Mouse (Mus musculus): ENCODE measurements at regions not wholly inside any gene's neighbourhood (a gene's known extent, or its start where the extent isn't known, plus 50 kb on each side); places are given as distances from the start of the nearest gene placed in this dataset.

- TF ChIP-seq CTCF (IDR thresholded peaks at IDR 0.05; ENCODE audit: insufficient read depth, low read depth, low read length): no peak
- TF ChIP-seq POLR2A (IDR thresholded peaks at IDR 0.05; ENCODE audit: insufficient read depth, low read depth, low read length): no peak
- H3K4me3 ChIP-seq (ENCODE audit: insufficient read depth, low read depth, low read length): no peak overlapping the region
- no peaks in the 10 kb centered on the region for H3K4me1 ChIP-seq (ENCODE audit: control insufficient read depth, insufficient read depth, low read length)
- 98% methylated on average over 1 of the region's 1 CpGs for WGBS
- no peak overlapping the region for H3K27ac ChIP-seq (ENCODE audit: insufficient read depth, low read depth, low read length)
Observed at GRCm38 (mm10) chr3:150752787-150753186, 684.9 kb upstream of the Adgrl4 start.

GRCm38 (mm10) chr3:150759854-150760253 is 677.8 kb upstream of the Adgrl4 start:
- 53% methylated on average over 1 of the region's 1 CpGs for WGBS
- Histone ChIP-seq H3K4me1 (ENCODE audit: control insufficient read depth, insufficient read depth, low read length) (no peaks in the 10 kb centered on the region), H3K27ac (ENCODE audit: insufficient read depth, low read depth, low read length) (no peak overlapping the region), H3K4me3 (ENCODE audit: insufficient read depth, low read depth, low read length) (no peak overlapping the region)
- TF ChIP-seq POLR2A (IDR thresholded peaks at IDR 0.05; ENCODE audit: insufficient read depth, low read depth, low read length): no peak
- no peak for TF ChIP-seq CTCF (IDR thresholded peaks at IDR 0.05; ENCODE audit: insufficient read depth, low read depth, low read length)

GRCm38 (mm10) chr3:150784576-150784975 is 653.1 kb upstream of the Adgrl4 start:
- TF ChIP-seq POLR2A (IDR thresholded peaks at IDR 0.05; ENCODE audit: insufficient read depth, low read depth, low read length) (no peak), CTCF (IDR thresholded peaks at IDR 0.05; ENCODE audit: insufficient read depth, low read depth, low read length) (no peak)
- Histone ChIP-seq H3K4me1 (ENCODE audit: control insufficient read depth, insufficient read depth, low read length) (no peaks in the 10 kb centered on the region), H3K27ac (ENCODE audit: insufficient read depth, low read depth, low read length) (no peak overlapping the region), H3K4me3 (ENCODE audit: insufficient read depth, low read depth, low read length) (no peak overlapping the region)
- 85% methylated on average over 3 of the region's 3 CpGs for WGBS

- no peak overlapping the region for H3K27ac ChIP-seq (ENCODE audit: insufficient read depth, low read depth, low read length)
- no peaks in the 10 kb centered on the region for H3K4me1 ChIP-seq (ENCODE audit: control insufficient read depth, insufficient read depth, low read length)
- no peak overlapping the region for H3K4me3 ChIP-seq (ENCODE audit: insufficient read depth, low read depth, low read length)
- TF ChIP-seq CTCF (IDR thresholded peaks at IDR 0.05; ENCODE audit: insufficient read depth, low read depth, low read length) (no peak), POLR2A (IDR thresholded peaks at IDR 0.05; ENCODE audit: insufficient read depth, low read depth, low read length) (no peak)
Observed at GRCm38 (mm10) chr3:150817807-150818206, 619.9 kb upstream of the Adgrl4 start.

GRCm38 (mm10) chr3:150819369-150819768 is 618.3 kb upstream of the Adgrl4 start:
- no peak overlapping the region for H3K27ac ChIP-seq (ENCODE audit: insufficient read depth, low read depth, low read length)
- WGBS: 63% methylated on average over 4 of the region's 4 CpGs
- no peak overlapping the region for H3K4me3 ChIP-seq (ENCODE audit: insufficient read depth, low read depth, low read length)
- H3K4me1 ChIP-seq (ENCODE audit: control insufficient read depth, insufficient read depth, low read length): no peaks in the 10 kb centered on the region
- TF ChIP-seq POLR2A (IDR thresholded peaks at IDR 0.05; ENCODE audit: insufficient read depth, low read depth, low read length) (no peak), CTCF (IDR thresholded peaks at IDR 0.05; ENCODE audit: insufficient read depth, low read depth, low read length) (no peak)

- H3K4me1 ChIP-seq (ENCODE audit: control insufficient read depth, insufficient read depth, low read length): no peaks in the 10 kb centered on the region
- WGBS: 78% methylated on average over 5 of the region's 5 CpGs
- H3K27ac ChIP-seq (ENCODE audit: insufficient read depth, low read depth, low read length): no peak overlapping the region
- no peak for TF ChIP-seq CTCF (IDR thresholded peaks at IDR 0.05; ENCODE audit: insufficient read depth, low read depth, low read length)
- no peak for TF ChIP-seq POLR2A (IDR thresholded peaks at IDR 0.05; ENCODE audit: insufficient read depth, low read depth, low read length)
- H3K4me3 ChIP-seq (ENCODE audit: insufficient read depth, low read depth, low read length): no peak overlapping the region
Observed at GRCm38 (mm10) chr3:150820039-150820438, 617.6 kb upstream of the Adgrl4 start.

- Histone ChIP-seq H3K27ac (ENCODE audit: insufficient read depth, low read depth, low read length) (no peak overlapping the region), H3K4me1 (ENCODE audit: control insufficient read depth, insufficient read depth, low read length) (no peaks in the 10 kb centered on the region), H3K4me3 (ENCODE audit: insufficient read depth, low read depth, low read length) (no peak overlapping the region)
- WGBS: 98% methylated on average over 2 of the region's 2 CpGs
- TF ChIP-seq POLR2A (IDR thresholded peaks at IDR 0.05; ENCODE audit: insufficient read depth, low read depth, low read length) (no peak), CTCF (IDR thresholded peaks at IDR 0.05; ENCODE audit: insufficient read depth, low read depth, low read length) (no peak)
Observed at GRCm38 (mm10) chr3:150846029-150846428, 591.7 kb upstream of the Adgrl4 start.

GRCm38 (mm10) chr3:150852107-150852506 is 585.6 kb upstream of the Adgrl4 start:
- Histone ChIP-seq H3K4me1 (ENCODE audit: control insufficient read depth, insufficient read depth, low read length) (no peaks in the 10 kb centered on the region), H3K4me3 (ENCODE audit: insufficient read depth, low read depth, low read length) (no peak overlapping the region), H3K27ac (ENCODE audit: insufficient read depth, low read depth, low read length) (no peak overlapping the region)
- TF ChIP-seq CTCF (IDR thresholded peaks at IDR 0.05; ENCODE audit: insufficient read depth, low read depth, low read length) (no peak), POLR2A (IDR thresholded peaks at IDR 0.05; ENCODE audit: insufficient read depth, low read depth, low read length) (no peak)
- 54% methylated on average over 4 of the region's 4 CpGs for WGBS

GRCm38 (mm10) chr3:150896668-150897067 is 541.0 kb upstream of the Adgrl4 start:
- TF ChIP-seq CTCF (IDR thresholded peaks at IDR 0.05; ENCODE audit: insufficient read depth, low read depth, low read length) (no peak), POLR2A (IDR thresholded peaks at IDR 0.05; ENCODE audit: insufficient read depth, low read depth, low read length) (no peak)
- no peak overlapping the region for H3K27ac ChIP-seq (ENCODE audit: insufficient read depth, low read depth, low read length)
- 71% methylated on average over 2 of the region's 2 CpGs for WGBS
- H3K4me3 ChIP-seq (ENCODE audit: insufficient read depth, low read depth, low read length): no peak overlapping the region
- H3K4me1 ChIP-seq (ENCODE audit: control insufficient read depth, insufficient read depth, low read length): no peaks in the 10 kb centered on the region

GRCm38 (mm10) chr3:150910091-150910490 is 527.6 kb upstream of the Adgrl4 start:
- 93% methylated on average over 2 of the region's 2 CpGs for WGBS
- TF ChIP-seq POLR2A (IDR thresholded peaks at IDR 0.05; ENCODE audit: insufficient read depth, low read depth, low read length) (no peak), CTCF (IDR thresholded peaks at IDR 0.05; ENCODE audit: insufficient read depth, low read depth, low read length) (no peak)
- no peak overlapping the region for H3K27ac ChIP-seq (ENCODE audit: insufficient read depth, low read depth, low read length)

More at GRCm38 (mm10) chr3:150910091-150910490, 527.6 kb upstream of the Adgrl4 start:
- no peak overlapping the region for H3K4me3 ChIP-seq (ENCODE audit: insufficient read depth, low read depth, low read length)
- H3K4me1 ChIP-seq (ENCODE audit: control insufficient read depth, insufficient read depth, low read length): no peaks in the 10 kb centered on the region

Data from olfactory bulb, adult 2 months (tissue).